Mouse (Mus musculus) cortical plate, adult 2 months (tissue): ENCODE data around the gene Pknox2. TPM values are rescaled to one million over a fixed set of nuclear protein-coding genes. Genes with fewer than 3 reads are reported as not detected.

Experiments used
- H3K27ac ChIP-seq: fragments of 200-500 bp; 2 replicates; pipeline ENCODE4 v1.5.1; 2012; ENCODE audit warnings: low read length, control low read depth, inconsistent platforms; ENCODE audit not compliant: insufficient read depth
- H3K4me1 ChIP-seq: fragments of 200-500 bp; 2 replicates; pipeline ENCODE4 v1.6.1; 2011; ENCODE audit warnings: low read length; ENCODE audit not compliant: control insufficient read depth, insufficient read depth
- H3K4me3 ChIP-seq: fragments of 200-500 bp; 2 replicates; pipeline ENCODE4 v1.5.1; 2011; ENCODE audit warnings: mild to moderate bottlenecking, low read length, control low read depth; ENCODE audit not compliant: insufficient read depth
- CTCF ChIP-seq: fragments of 200-500 bp; IDR thresholded peaks from 2 replicates; pipeline ENCODE4 v1.5.1; 2011; ENCODE audit warnings: mild to moderate bottlenecking, control low read depth, low read length; ENCODE audit not compliant: insufficient read depth; ENCODE audit errors: extremely low read depth
- POLR2A ChIP-seq: fragments of 200-500 bp; IDR thresholded peaks from 2 replicates; pipeline ENCODE4 v1.6.1; 2011; ENCODE audit warnings: mild to moderate bottlenecking, low read length, control low read depth; ENCODE audit not compliant: insufficient read depth; ENCODE audit errors: extremely low read depth
- polyA plus RNA-seq: library from polyadenylated mRNA; depleted of rRNA; stranded (reverse); fragments of >200 nt; gene quantifications from 2 replicates; pipeline ENCODE4 v1.2.3, GENCODE M21; 2012

The Pknox2 gene
- polyA plus RNA-seq, 1 experiment = 80.9 TPM

GRCm38 (mm10) chr9:37018154-37018553, 129.1 kb downstream of the Pknox2 start:
- TF ChIP-seq POLR2A (no peak), CTCF (no peak)
- Histone ChIP-seq H3K27ac (no peak overlapping the region), H3K4me3 (no peak overlapping the region), H3K4me1 (peaks cover 11% of the 10 kb centered on the region)

- Histone ChIP-seq H3K4me1 (peaks cover 11% of the 10 kb centered on the region), H3K27ac (no peak overlapping the region)
Observed at GRCm38 (mm10) chr9:37017169-37017568, 130.0 kb downstream of the Pknox2 start.

GRCm38 (mm10) chr9:37016165-37016564, 131.0 kb downstream of the Pknox2 start:
- peaks cover 10% of the 10 kb centered on the region for H3K4me1 ChIP-seq
- TF ChIP-seq CTCF (no peak), POLR2A (no peak)
- no peak overlapping the region for H3K4me3 ChIP-seq
- H3K27ac ChIP-seq = no peak overlapping the region

More at GRCm38 (mm10) chr9:37017169-37017568, 130.0 kb downstream of the Pknox2 start:
- H3K4me3 ChIP-seq = no peak overlapping the region
- TF ChIP-seq CTCF (no peak), POLR2A (no peak)

- Histone ChIP-seq H3K4me1 (peaks cover 4% of the 10 kb centered on the region), H3K4me3 (no peak overlapping the region), H3K27ac (no peak overlapping the region)
- TF ChIP-seq CTCF (no peak), POLR2A (no peak)
Observed at GRCm38 (mm10) chr9:37013565-37013964, 133.6 kb downstream of the Pknox2 start.

GRCm38 (mm10) chr9:37008090-37008489, 139.1 kb downstream of the Pknox2 start:
- TF ChIP-seq CTCF = no peak
- TF ChIP-seq POLR2A = no peak
- peaks cover 3% of the 10 kb centered on the region; the same call in 1 of the 2 replicates for H3K4me1 ChIP-seq
- H3K27ac ChIP-seq = no peak overlapping the region
- H3K4me3 ChIP-seq = no peak overlapping the region

- peaks cover 14% of the 10 kb centered on the region for H3K4me1 ChIP-seq
- no peak for TF ChIP-seq POLR2A
- no peak for TF ChIP-seq CTCF
- H3K27ac ChIP-seq = no peak overlapping the region
- no peak overlapping the region for H3K4me3 ChIP-seq
Observed at GRCm38 (mm10) chr9:37004676-37005075, 142.5 kb downstream of the Pknox2 start.

GRCm38 (mm10) chr9:37001935-37002535, 145.2 kb downstream of the Pknox2 start:
- peak overlapping the region; percentile 40 for H3K27ac ChIP-seq
- TF ChIP-seq CTCF (no peak), POLR2A (no peak)

GRCm38 (mm10) chr9:36999393-36999792, 147.8 kb downstream of the Pknox2 start:
- 0 out of 2 replicates have a peak overlapping the region, but pooled peaks have one; percentile 16 for H3K27ac ChIP-seq
- no peak overlapping the region for H3K4me3 ChIP-seq
- peaks cover 17% of the 10 kb centered on the region for H3K4me1 ChIP-seq
- TF ChIP-seq CTCF = no peak
- TF ChIP-seq POLR2A = no peak

More at GRCm38 (mm10) chr9:37001935-37002535, 145.2 kb downstream of the Pknox2 start:
- H3K4me1 ChIP-seq = peaks cover 17% of the 10 kb centered on the region
- H3K4me3 ChIP-seq = no peak overlapping the region

- Histone ChIP-seq H3K4me3 (no peak overlapping the region), H3K27ac (no peak overlapping the region)
- TF ChIP-seq POLR2A (no peak), CTCF (no peak)
Observed at GRCm38 (mm10) chr9:36990626-36991368, 156.4 kb downstream of the Pknox2 start.

GRCm38 (mm10) chr9:36989991-36990390, 157.2 kb downstream of the Pknox2 start:
- peaks cover 17% of the 10 kb centered on the region for H3K4me1 ChIP-seq
- H3K27ac ChIP-seq = no peak overlapping the region
- no peak overlapping the region for H3K4me3 ChIP-seq
- TF ChIP-seq POLR2A (no peak), CTCF (no peak)

More at GRCm38 (mm10) chr9:36990626-36991368, 156.4 kb downstream of the Pknox2 start:
- peaks cover 15% of the 10 kb centered on the region for H3K4me1 ChIP-seq
